Mouse (Mus musculus) thymus, adult 2 months (tissue): ENCODE measurements around the gene Ccser2.

Source experiments
- CTCF ChIP-seq: fragments of 200-500 bp; IDR thresholded peaks from 2 replicates; pipeline ENCODE4 v1.5.1; 2012; ENCODE audit warnings: mild to moderate bottlenecking, control low read depth, low read length, moderate library complexity, borderline replicate concordance; ENCODE audit not compliant: control insufficient read depth, poor library complexity, insufficient read depth; ENCODE audit errors: extremely low read depth
- POLR2A ChIP-seq: fragments of 200-500 bp; IDR thresholded peaks from 2 replicates; pipeline ENCODE4 v1.6.1; 2012; ENCODE audit warnings: mild to moderate bottlenecking, low read length, control low read depth, moderate library complexity; ENCODE audit not compliant: control insufficient read depth, poor library complexity, insufficient read depth; ENCODE audit errors: extremely low read depth

DNA sequence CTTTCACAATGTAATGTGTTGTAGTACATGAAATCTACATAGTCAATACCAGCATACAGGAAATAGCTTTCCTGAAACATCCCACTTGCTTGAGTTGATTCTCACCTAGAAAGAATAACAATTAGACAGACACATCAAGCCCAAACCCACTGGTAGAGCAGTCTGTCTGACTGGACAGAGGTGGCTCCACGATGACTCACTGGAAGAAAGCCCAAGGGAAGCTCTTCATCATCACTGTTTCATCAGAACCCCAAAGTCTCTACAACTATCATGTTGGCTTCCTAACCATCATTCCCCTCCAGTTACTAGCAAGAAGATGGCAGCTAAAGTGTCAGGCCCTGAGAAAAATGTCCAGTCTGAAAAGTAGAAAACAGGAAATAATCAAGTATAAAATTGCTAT is 83.5 kb downstream of the Ccser2 start:
- TF ChIP-seq CTCF (no peak), POLR2A (no peak)
